Mouse (Mus musculus): ENCODE data around the gene Vmp1. TPM values are rescaled to one million over a fixed set of nuclear protein-coding genes. Genes with fewer than 3 reads are reported as not detected.
A peak's percentile ranks its signal among the peaks of the same experiment; 100 is the strongest.

Vmp1 gene
- polyA plus RNA-seq, 1 experiment, result 55.3 TPM

DNA sequence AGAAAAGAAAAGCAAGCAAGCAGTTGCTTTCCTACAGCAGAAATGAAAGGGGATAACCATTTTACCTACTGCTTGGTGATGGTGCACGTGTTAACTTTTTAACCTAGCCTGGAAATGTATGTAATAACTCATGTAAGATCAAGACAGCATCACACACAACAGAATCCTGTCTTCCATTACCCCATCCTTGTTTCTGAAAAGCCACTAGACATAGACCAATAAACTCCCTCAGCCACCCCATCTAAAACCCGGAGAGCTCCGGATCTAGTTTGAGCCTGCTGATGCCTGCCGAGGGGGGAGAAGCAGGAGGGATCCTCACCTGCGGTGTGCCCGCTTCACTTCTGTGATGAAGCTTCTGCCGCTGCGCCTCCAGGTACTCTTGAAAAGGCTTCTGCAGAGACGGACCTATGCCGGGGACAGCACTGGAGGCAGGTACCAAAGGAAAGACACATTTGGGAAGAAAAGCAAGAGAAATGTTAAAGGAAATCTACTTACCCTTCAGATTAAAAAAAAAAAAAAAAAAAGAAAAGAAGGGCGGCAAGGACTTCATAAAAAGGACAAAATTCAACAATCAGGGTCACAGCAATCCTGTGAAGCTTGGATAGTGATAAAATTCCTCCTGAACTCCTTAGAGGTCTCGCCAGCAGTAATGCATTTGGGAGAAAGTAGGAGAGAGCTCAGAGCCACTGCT lies 97.3 kb downstream of the Vmp1 start:
- Histone ChIP-seq H3K36me3 (ENCODE audit: control insufficient read depth, insufficient read depth, low read length) (no peaks in the 10 kb centered on the region), H3K4me1 (ENCODE audit: control insufficient read depth, insufficient read depth, low read length) (peaks cover 18% of the 10 kb centered on the region), H3K27me3 (replicated peaks; ENCODE audit: control insufficient read depth, insufficient read depth, low read length) (no peaks in the 10 kb centered on the region), H3K27ac (ENCODE audit: insufficient read depth, low read depth, low read length) (peak overlapping the region; percentile 96), H3K4me3 (ENCODE audit: insufficient read depth, low read depth, low read length) (peak overlapping the region; percentile 71)
- WGBS, result 6% methylated on average over 12 of the region's 12 CpGs
- DNase-seq, result peak; percentile 59
- TF ChIP-seq POLR2A (IDR thresholded peaks at IDR 0.05; ENCODE audit: low read depth, low read length) (no peak), CTCF (conservative IDR thresholded peaks at IDR 0.05; ENCODE audit: insufficient read depth, insufficient read length, low read depth, low read length) (no peak)

DNA sequence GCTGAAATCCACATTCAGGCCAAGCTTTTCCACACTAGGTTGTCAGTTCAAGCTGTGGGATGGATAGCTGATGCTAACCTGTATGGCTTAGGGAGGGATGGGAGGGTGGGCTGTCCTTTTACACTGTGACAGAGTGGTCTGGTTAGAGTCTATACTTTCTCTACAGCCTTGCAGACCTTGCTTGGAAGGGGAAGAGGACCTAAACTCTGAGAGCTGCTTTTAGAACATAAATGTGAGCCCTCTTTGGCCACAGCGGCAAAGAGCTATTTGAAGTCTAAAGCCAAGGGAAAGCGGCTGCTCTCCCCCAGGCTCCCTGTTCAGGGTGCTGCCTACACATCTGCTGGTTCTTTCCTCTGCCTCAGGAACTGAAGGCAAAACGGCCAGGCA lies 98.0 kb downstream of the Vmp1 start:
- TF ChIP-seq CTCF (conservative IDR thresholded peaks at IDR 0.05; ENCODE audit: insufficient read depth, insufficient read length, low read depth, low read length) (no peak), POLR2A (IDR thresholded peaks at IDR 0.05; ENCODE audit: low read depth, low read length) (no peak)
- 10% methylated on average over 3 of the region's 3 CpGs for WGBS
- DNase-seq, result no peak
- Histone ChIP-seq H3K4me1 (ENCODE audit: control insufficient read depth, insufficient read depth, low read length) (peaks cover 25% of the 10 kb centered on the region), H3K27me3 (replicated peaks; ENCODE audit: control insufficient read depth, insufficient read depth, low read length) (no peaks in the 10 kb centered on the region), H3K36me3 (ENCODE audit: control insufficient read depth, insufficient read depth, low read length) (no peaks in the 10 kb centered on the region), H3K27ac (ENCODE audit: insufficient read depth, low read depth, low read length) (peak overlapping the region; percentile 98), H3K4me3 (ENCODE audit: insufficient read depth, low read depth, low read length) (peak overlapping the region; percentile 65)

DNA sequence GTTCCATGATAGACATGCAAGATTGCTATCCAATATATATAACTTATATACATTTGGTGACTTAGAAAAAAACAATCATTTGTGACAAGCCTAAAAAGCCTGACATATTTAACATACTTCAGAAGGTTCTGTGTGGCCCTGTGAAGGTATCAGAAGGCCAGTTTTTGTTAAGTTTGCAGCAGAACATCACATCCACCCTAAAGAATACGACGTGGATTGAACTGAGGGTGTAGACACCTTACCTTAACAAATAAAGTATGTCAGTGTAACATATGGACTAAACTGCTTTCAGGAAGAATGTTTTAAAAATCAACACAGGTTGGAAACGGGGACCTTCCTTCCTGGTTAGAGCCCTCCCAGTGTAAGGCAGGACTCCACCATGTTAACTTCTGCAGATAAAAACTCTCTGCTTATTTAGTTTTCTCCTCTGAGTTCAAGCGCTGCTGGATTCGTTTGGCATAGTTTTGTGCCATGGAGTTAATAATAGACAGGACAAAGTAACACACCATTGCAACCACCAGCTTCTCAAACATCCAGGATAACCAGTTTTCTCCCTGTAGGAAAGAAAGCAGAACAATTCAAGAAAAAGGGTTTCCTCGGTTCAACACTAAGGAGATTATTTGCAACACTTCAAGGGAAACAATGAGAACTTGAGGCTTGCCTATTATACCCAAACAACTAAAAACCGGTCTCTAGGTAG lies 98.6 kb downstream of the Vmp1 start:
- Histone ChIP-seq H3K27ac (ENCODE audit: insufficient read depth, low read depth, low read length) (peak overlapping the region; percentile 98), H3K36me3 (ENCODE audit: control insufficient read depth, insufficient read depth, low read length) (no peaks in the 10 kb centered on the region), H3K4me1 (ENCODE audit: control insufficient read depth, insufficient read depth, low read length) (peaks cover 29% of the 10 kb centered on the region), H3K27me3 (replicated peaks; ENCODE audit: control insufficient read depth, insufficient read depth, low read length) (no peaks in the 10 kb centered on the region), H3K4me3 (ENCODE audit: insufficient read depth, low read depth, low read length) (peak overlapping the region; percentile 65)
- peak; percentile 74 for DNase-seq
- no peak for TF ChIP-seq CTCF (conservative IDR thresholded peaks at IDR 0.05; ENCODE audit: insufficient read depth, insufficient read length, low read depth, low read length)
- TF ChIP-seq POLR2A (IDR thresholded peaks at IDR 0.05; ENCODE audit: low read depth, low read length), result no peak
- 35% methylated on average over 7 of the region's 7 CpGs for WGBS

DNA sequence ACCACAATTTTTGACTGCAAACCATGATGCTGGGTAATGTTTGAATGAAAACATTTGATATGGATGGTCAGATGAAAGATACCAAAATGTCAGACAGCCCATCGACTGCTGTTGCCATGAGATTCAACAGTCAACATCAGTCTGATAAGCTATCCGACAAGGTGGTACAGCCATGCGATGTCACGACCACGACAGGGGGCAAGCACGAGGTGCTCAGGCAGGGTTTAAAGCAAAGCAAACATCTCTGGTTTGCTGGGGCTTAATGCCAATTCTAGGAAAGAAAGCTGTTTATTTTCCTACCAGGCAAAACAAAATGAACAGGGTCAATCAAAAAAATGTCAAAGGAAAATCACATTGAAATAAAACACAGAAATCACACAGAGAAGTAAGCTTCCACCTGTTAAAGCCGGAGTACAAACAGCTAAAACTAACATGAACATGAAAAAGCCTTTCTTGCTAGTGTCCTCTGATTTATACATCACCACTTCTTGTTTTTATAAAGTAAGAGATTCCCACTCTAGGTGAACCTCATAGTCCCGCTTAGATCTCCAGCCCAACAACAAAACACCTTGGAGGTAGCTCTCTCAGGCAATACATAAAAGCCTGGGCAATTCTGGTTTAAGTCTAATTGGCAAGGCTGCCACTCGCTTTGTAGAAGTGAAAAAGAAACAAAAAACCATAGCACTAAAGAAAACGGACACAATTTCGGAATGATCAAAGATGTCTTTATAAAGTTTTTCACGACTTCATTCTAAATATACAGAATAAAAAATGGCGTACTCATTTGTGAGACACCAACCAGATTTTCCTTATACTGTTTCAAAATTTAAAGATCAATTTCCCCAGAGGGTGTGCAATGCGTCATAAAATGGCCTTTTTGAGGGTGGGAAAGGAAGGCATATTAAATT lies 99.4 kb downstream of the Vmp1 start:
- WGBS, result 76% methylated on average over 14 of the region's 14 CpGs
- no peak for DNase-seq
- no peak overlapping the region for H3K27ac ChIP-seq (ENCODE audit: insufficient read depth, low read depth, low read length)

DNA sequence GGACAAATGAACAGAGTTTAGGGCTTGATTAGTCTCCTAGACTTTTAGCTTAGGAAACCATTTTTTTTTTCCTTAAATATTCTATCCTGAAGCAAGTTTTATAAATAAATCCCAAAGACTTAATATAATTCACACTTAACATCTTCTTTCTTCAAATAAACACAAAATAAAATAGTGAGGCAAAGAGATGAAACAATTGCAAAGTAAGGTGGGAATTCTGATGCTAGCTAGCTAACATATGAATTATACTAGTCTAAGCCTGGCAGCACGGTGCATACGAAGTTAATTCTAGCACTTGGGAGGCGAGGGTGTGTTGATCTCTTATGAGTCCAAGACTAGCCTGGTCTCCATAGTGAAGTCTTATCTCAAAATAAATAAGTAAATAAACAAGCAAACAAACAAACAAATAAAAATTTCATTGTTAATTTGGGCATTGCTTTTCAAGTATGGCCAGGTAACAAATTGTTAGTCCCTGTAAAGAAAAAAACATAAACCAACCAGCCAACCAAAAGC lies 100.3 kb downstream of the Vmp1 start:
- DNase-seq, result no peak
- Histone ChIP-seq H3K36me3 (ENCODE audit: control insufficient read depth, insufficient read depth, low read length) (no peaks in the 10 kb centered on the region), H3K27me3 (replicated peaks; ENCODE audit: control insufficient read depth, insufficient read depth, low read length) (no peaks in the 10 kb centered on the region), H3K4me1 (ENCODE audit: control insufficient read depth, insufficient read depth, low read length) (peaks cover 44% of the 10 kb centered on the region), H3K4me3 (ENCODE audit: insufficient read depth, low read depth, low read length) (no peak overlapping the region), H3K27ac (ENCODE audit: insufficient read depth, low read depth, low read length) (no peak overlapping the region)
- TF ChIP-seq POLR2A (IDR thresholded peaks at IDR 0.05; ENCODE audit: low read depth, low read length), result no peak
- TF ChIP-seq CTCF (conservative IDR thresholded peaks at IDR 0.05; ENCODE audit: insufficient read depth, insufficient read length, low read depth, low read length), result no peak
- WGBS, result 92% methylated on average over 3 of the region's 3 CpGs

More for the DNA sequence above, 99.4 kb downstream of the Vmp1 start:
- H3K27me3 ChIP-seq (replicated peaks; ENCODE audit: control insufficient read depth, insufficient read depth, low read length), result no peaks in the 10 kb centered on the region
- 0 out of 2 replicates have a peak overlapping the region, but pooled peaks have one; percentile 3 for H3K4me3 ChIP-seq (ENCODE audit: insufficient read depth, low read depth, low read length)
- no peak for TF ChIP-seq POLR2A (IDR thresholded peaks at IDR 0.05; ENCODE audit: low read depth, low read length)
- TF ChIP-seq CTCF (conservative IDR thresholded peaks at IDR 0.05; ENCODE audit: insufficient read depth, insufficient read length, low read depth, low read length), result no peak
- H3K4me1 ChIP-seq (ENCODE audit: control insufficient read depth, insufficient read depth, low read length), result peaks cover 38% of the 10 kb centered on the region
- H3K36me3 ChIP-seq (ENCODE audit: control insufficient read depth, insufficient read depth, low read length), result no peaks in the 10 kb centered on the region

DNA sequence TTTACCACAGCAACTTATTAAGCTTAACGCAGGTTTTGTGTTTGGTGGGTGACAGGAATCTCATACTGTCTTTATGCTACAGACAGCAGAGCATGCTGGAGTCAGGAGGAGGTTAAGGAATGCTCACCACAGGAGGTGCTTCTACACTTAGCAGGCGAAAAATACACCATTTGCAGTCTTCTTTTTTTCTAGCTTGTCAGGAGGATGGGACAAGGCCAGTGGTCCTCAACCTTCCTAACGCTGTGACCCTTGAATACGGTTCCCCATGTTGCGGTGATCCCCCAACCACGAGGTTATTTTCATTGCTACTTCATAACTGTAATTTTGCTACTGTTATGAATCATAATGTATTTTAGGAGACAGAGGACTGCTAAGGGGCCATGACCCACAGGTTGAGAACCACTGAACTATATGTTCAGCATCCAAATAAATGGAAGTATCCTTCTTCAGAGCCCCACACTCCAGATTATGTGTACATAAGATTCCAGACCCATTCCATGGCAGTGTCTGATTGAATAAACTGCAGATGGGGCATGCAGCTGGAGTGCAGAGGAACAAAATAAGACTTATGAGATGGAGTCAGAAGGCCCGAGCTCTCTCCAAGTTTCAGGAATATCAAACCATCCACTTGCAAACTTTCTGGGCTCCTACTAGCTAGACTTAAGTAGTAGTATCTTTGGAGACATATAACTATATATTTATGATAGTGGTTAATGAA lies 100.9 kb downstream of the Vmp1 start:
- 91% methylated on average over 7 of the region's 7 CpGs for WGBS
- Histone ChIP-seq H3K27me3 (replicated peaks; ENCODE audit: control insufficient read depth, insufficient read depth, low read length) (no peaks in the 10 kb centered on the region), H3K36me3 (ENCODE audit: control insufficient read depth, insufficient read depth, low read length) (no peaks in the 10 kb centered on the region), H3K4me3 (ENCODE audit: insufficient read depth, low read depth, low read length) (no peak overlapping the region), H3K4me1 (ENCODE audit: control insufficient read depth, insufficient read depth, low read length) (peaks cover 40% of the 10 kb centered on the region), H3K27ac (ENCODE audit: insufficient read depth, low read depth, low read length) (peak overlapping the region; percentile 99)
- DNase-seq, result no peak
- TF ChIP-seq POLR2A (IDR thresholded peaks at IDR 0.05; ENCODE audit: low read depth, low read length) (no peak), CTCF (conservative IDR thresholded peaks at IDR 0.05; ENCODE audit: insufficient read depth, insufficient read length, low read depth, low read length) (no peak)
